Mouse (Mus musculus) layer of hippocampus, postnatal 14 days (tissue): ENCODE measurements around the gene Rbm18. TPM values are rescaled to one million over a fixed set of nuclear protein-coding genes. Genes with fewer than 3 reads are reported as not detected.

Source experiments
- DNase-seq, 2 experiments: peaks; one replicate each; pipeline ENCODE4 v3.0.0; 2021 to 2022; ENCODE audit warnings: low spot score in 2 of 2, mixed read lengths in 1 of 2
- total RNA-seq, 2 experiments: library from RNA; stranded (reverse); gene quantifications; 2 replicates each; pipeline ENCODE4 v1.2.3; 2021

The Rbm18 gene
- total RNA-seq, 2 experiments from 2014 or later, result 49.5 to 50.8 TPM

DNA sequence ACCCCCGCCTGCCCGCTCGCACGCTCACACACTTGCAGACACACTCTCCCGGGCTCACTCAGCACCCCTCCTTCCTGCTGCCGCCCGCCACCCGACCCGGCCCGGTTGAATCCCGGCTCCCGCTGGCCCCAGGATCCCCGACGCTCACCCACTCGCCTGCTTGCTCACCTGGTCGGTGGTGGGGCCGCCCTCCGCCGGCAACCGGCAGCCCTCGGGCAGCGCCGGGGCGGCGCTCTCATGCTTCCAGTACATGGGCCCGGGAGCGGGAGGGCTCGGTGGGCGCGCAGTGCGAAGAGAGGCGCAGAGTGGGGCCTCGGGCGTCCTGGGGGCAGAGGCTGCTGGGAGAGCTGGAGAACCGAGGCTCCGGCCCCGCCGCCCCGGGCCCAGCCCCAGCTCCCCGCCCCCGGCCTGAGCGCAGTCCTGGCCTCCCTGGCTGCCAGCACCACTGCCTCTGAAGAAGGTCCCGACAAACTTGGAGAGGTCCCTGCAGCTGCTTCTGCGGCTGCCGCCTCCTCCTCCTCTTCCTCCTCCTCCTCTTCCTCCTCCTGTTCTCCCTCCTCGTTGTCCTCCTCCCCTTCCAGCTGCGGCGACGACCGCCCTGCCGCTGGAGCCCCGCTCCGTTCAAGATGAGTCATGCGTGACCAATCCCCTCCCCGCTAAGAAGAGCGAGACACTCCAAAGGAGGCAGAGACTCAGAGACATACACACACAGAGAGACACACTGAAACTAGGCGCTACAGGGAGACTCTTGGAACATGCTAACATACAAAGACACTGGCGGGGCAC is 31.4 kb downstream of the Rbm18 start, which contains the start of gene Lhx6:
Gene Lhx6 (minus strand): TSS at position 453 of the 786 bp plus-strand sequence.
- DNase-seq, result no peak

- DNase-seq, result no peak
Observed at GRCm38 (mm10) chr2:36104436-36104955, 32.1 kb downstream of the Rbm18 start.

GRCm38 (mm10) chr2:36103555-36104367 is 32.8 kb downstream of the Rbm18 start:
- no peak for DNase-seq

DNA sequence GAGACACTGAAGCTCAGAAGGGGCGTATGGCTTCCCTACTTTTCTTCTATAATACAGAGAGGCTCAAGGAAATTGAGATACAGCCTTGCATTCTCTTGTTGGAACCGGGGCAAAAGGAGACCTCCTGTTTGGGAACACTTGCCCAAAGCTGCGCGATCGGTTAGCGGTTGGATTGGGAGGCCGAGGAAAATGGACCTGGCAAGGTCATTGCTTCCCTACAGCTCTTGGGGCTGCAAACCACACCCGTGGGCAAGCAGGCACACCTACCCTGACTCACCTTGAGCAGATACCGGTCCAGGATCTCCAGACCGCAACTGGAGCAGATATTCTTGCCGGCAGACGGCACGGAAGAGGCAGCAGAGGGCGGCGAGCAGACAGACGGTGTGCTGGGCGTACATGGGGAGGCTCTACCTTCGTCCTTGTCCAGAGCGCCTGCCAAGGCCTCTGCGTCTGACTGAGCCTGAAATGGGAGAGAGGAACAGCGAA is 33.5 kb downstream of the Rbm18 start:
- no peak for DNase-seq

DNA sequence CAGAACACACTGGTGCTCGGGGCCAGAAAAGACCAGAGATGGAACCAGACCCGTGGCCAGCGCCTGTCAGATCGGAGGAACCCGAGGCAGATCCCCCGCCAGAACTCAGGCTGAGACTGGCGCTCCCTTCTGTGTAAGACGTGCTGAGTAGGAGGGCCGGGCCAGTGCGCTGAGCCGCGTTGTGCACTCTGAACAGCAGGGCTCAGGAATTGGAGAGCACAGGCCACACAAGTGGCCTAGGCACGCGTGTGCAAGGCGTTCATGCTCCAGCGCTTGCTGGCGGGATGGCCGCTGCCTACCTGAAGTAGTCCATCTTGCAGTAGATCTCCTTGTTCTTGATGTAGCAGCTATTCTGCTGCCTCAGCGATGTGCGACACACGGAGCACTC is 34.0 kb downstream of the Rbm18 start:
- no peak for DNase-seq

DNA sequence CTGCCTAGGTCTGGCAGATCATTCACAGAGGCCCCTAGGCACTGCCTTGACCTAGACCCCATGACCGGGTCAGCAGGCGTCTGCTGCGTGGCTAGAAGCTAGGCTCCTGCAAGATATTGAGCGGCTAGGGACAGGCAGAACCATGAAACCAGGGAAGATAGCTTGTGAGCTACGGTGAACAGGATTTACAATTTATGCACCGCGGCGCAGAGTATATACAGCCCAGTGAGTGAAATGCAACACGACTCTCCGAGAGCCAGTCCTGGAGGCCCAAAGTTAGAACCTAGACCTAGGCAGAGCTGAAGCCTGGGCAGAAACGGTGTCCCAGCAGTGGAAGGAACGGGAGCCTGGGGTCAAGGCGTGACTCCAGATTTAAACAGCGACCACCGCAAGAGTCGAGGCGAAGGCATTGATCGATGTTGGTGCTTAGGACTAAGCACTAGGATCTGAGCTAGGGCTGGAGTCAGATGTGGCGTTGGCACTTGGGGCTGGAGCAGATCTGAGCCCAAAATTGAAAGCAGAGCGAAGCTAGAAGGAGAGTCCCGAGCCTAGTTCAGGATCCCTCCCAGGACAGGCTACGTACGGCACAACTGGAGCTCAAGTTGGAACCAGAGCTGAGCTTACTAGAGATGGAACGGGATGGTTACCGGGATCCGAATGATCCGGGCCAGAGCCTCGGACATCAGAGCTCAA is 34.6 kb downstream of the Rbm18 start:
- no peak for DNase-seq

- no peak for DNase-seq
Observed at GRCm38 (mm10) chr2:36099739-36100138, 36.8 kb downstream of the Rbm18 start.

- no peak for DNase-seq
Observed at GRCm38 (mm10) chr2:36098021-36098420, 38.6 kb downstream of the Rbm18 start.

- no peak for DNase-seq
Observed at GRCm38 (mm10) chr2:36097129-36097815, 39.3 kb downstream of the Rbm18 start.

- DNase-seq, result no peak
Observed at GRCm38 (mm10) chr2:36093914-36094475, 42.6 kb downstream of the Rbm18 start.

DNA sequence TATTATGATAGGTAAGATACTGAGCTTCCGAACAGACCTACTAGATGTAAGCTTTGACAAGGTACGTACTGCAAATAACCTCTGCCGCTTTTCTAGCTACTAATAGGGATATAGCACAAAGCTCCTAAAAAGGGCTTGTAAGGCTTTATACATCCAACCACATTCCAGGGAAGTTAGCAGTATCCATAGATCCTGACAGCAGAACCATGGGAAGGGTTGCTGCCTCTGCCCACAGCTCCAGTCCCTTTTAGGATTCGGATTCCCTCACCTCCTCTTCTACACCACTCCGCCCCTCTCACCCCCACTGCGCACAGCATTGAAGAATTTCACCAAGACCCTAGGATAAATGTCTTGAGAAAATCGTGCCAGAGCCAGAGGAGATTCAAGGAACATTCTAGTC is 43.3 kb downstream of the Rbm18 start:
- no peak for DNase-seq

GRCm38 (mm10) chr2:36092748-36093147 is 43.8 kb downstream of the Rbm18 start:
- DNase-seq, result no peak

- peak in 1 of 2 experiments; percentile 26 for DNase-seq
Observed at GRCm38 (mm10) chr2:36090853-36091741, 45.5 kb downstream of the Rbm18 start.

DNA sequence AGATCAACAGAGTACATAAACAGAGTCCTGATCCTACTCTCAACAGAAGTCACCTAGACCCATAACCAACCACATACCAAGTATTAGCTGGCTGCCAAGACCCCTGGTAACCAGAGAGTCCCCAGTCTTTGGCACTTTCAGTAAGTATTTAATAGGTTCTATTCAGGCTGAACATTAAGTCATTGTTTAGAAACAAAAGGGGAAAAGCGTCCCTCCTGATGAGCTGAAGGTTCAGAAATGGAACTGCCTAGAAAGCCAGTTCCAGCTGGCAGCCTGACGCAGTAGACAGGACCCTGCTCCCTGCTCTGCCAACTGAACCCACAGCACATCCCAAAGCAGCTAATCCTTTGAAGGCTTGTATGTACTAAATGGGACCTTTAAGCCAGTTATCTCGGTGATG is 47.4 kb downstream of the Rbm18 start:
- no peak for DNase-seq

DNA sequence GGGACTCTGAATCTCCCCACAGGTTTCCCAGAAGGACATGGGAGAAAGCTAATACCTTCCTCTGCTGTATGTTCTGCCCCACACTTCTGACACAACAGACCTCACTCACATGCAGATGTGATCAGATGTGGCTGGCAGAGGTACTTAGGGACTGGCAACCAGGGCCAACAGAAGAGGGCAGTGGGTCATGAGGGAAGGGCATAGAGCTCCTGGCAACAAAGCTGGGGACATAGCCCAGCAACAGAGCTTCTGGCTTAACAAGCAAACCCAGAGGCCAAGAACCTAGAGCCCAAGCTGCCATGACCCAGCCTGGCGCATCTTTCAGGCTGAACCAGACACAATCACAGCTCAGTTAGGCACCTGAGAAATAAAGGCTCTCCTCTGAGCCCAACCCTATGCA is 51.5 kb downstream of the Rbm18 start:
- no peak for DNase-seq

- no peak for DNase-seq
Observed at GRCm38 (mm10) chr2:36082802-36083580, 53.6 kb downstream of the Rbm18 start.

DNA sequence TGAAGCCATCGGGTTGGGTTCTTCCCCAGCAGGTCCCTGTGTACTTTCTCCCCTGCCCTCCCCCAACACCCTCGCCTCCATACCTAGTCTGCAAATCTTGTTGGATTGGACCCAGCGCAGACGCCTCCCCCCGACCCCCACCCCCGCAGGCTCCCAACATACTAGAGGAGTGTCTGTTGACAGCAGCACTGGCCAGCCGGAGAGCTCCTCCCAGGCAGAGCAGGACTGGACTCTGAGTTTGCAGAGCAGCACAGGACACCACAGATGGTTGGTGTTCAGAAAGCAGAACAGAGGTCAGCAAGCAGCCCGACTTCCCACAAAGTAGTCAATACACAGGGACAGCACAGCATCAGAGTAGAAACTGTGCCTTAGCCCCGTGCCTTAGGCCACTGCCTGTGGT is 55.1 kb downstream of the Rbm18 start:
- DNase-seq, result no peak

DNA sequence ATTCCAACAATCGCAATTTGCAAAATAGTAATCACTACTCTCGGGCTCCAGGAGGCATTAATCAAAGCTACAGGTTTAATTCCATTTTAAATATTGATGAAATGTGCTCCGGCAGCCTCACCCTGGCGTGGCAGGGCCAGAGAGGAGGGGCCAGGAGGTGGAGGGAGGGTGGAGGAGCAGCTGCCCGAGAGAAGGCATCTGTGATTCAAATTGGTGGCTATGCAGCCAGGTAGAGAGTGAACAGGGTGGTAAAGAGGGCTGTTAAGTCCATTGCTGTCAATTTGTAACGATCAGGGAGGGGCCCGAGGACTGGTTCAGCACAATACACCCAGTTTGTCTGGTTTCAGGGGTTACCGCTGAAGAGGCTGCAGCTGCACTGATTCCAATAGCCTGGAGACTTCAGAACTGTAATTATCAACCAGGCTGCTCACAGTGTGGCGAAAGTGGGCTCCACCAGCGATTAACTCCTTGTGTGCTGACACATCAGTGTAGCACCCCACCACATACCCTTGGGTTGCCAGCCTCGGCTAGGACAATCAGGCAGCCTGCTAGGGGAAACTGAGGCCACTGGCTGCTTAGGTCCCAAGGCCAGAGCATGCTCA is 59.3 kb downstream of the Rbm18 start:
- DNase-seq, result no peak
